Mouse (Mus musculus) ES-CJ7 (cell line): ENCODE data around the gene Tecpr1.

Experiments used
- DNase-seq: peaks from one replicate; pipeline ENCODE4 v3.0.0; 2011; ENCODE audit warnings: low read depth, low spot score

The Tecpr1 gene

GRCm38 (mm10) chr5:144169275-144169975 lies 54.0 kb downstream of the Tecpr1 start:
- DNase-seq = no peak

DNA sequence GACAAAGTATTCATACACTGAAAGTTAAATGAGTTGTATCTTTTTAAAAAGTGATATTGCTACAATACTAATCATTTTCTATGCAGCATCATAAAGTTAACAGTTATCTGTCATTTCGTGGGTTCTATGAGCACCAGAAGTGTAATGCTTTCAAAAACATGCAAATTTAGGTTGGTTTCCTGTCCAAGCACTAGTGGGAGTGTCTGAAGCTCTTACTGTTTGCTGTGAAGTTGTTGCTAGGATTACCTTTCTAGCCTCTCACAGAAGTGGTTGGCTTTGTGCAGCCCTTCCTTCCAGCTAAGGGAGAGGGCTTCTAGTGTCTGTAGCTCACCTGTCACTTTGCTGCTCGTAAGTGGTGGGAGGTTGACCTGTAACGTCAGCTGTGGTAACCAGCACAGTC lies 57.7 kb downstream of the Tecpr1 start:
- DNase-seq = no peak

DNA sequence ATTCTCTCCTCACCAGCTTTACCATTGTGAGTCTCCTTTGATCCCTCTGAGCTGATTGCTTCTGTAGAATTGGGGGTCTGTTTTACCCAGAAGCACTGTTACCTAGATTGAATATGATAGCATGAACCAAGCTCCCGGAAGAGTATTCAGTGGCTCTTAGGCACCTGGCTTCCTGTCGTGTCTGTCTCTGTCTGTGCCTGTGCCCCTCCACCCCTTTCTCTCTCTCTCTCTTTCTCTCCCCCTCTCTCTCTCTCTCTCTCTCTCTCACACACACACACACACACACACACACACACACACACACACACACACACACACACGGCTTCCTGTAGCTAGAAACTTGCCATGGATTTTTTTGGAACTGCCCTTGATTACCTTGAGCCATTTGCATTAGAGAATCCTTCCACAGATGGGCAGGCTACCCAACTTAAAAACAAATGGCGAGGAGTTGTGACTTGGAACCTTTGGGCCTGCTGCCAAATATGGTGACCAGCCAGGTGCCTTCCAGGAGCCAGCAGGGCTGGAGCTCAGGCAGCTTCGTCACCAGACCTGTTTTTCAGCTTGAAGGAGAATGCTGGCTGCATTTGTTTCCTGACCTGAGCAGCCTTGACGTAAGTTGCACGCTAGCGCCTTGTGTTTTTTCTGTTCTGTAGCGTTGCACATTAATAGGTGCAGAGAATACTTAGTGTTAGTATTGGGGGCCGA lies 60.5 kb downstream of the Tecpr1 start:
- DNase-seq = no peak

DNA sequence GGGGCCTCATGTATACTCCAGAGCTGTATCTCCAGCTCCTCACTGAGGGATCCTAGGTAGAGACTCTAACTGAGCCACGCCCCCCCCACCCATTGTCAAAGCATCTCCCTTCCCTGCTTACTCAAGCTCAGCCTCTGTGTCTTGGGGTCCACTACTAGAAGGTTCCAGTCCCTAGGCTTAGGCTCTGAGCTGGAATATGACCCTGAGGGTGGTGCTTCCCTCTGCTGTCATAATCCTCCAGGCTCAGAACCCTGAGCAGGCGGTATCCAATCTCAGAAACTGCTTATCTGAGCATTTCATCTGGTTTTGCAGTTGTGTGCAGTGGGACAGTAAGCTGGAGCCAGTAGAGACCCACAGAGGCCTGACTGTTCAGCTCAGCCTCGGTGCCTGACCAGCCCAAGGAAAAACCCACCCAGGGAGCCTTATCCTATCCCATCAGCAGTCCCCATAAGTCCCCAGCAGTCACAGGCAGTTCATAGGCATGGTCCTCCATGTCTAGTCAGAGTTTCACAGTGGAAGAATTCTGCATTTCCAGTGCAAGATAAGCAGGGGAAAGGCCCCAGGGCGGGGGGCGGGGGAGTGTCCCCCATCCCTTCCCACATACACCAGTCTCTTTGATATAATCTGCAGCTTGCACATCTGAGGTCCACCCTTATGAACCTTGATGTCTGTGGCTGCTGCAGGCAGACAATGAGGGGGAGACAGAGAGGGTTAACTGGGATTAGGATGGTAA lies 61.2 kb downstream of the Tecpr1 start:
- no peak for DNase-seq

- no peak for DNase-seq
These were observed 64.3 kb downstream of the Tecpr1 start for GRCm38 (mm10) chr5:144159137-144159536.

- DNase-seq = no peak
These were observed 64.8 kb downstream of the Tecpr1 start for GRCm38 (mm10) chr5:144158604-144159003.

- peak; percentile 80 for DNase-seq
These were observed 68.9 kb downstream of the Tecpr1 start for GRCm38 (mm10) chr5:144154528-144154927.

- DNase-seq = no peak
These were observed 72.1 kb downstream of the Tecpr1 start for GRCm38 (mm10) chr5:144151270-144151669.

GRCm38 (mm10) chr5:144149530-144149929 lies 73.9 kb downstream of the Tecpr1 start:
- no peak for DNase-seq

- no peak for DNase-seq
These were observed 76.5 kb downstream of the Tecpr1 start for GRCm38 (mm10) chr5:144146898-144147297.
